Mouse (Mus musculus): ENCODE measurements around the gene Dazap1.
A peak's percentile ranks its signal among the peaks of the same experiment; 100 is the strongest.

The Dazap1 gene

DNA sequence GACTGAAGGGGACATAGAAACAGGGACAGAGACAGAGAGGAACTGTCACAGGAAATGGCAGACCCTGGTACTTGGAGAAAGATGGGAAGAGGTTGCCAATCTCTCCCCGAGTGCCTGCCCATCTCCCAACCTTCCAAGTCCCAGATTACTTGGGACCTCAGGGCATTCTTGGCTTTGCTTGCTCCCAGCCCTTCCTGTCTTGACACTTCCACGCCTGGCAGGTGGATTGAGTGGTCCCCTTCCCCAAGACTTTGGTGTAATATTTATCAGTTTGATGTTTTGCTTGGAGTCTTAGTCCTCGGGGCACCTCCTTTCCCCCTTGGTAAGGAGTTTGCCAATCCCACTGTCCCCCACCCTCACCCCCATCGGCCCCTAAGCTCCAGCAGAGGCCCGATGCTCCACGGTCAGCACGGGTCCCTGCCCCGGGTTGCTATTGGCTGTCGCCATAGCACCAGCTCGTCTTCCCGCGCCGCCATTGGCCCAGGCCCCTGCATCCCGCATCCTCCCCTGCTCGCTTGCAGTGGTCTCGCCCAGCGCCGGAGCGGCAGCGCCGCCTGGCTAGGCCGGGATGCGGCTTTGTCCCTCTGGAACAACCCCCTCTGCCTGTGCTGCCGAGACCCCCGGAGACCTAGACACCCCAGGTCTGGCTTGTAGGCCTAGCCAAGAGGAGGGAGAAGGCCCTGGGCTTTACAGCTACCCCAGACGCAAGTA lies 37.4 kb downstream of the Dazap1 start:
- peak; percentile 42 for DNase-seq (ENCODE audit: low spot score)

DNA sequence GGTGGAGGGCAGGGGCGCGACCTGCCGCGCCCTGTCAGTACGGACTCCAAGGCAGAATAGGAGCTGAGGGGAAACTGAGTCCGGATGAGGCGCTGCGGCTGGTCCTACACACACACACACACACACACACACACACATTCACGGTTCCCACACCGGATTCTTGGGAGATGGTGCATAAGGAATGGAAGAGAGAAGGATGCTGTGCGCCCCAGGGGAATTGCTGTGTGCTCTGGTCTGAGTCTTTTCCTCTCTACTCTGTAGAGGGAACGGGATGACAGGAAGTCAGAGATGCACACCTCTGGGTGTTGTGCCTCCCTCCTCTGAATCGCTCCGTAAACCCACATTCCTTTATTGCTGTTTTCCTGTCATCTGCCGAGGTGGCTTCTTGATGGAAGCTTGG lies 38.0 kb downstream of the Dazap1 start:
- DNase-seq (ENCODE audit: low spot score), result no peak

GRCm38 (mm10) chr10:80299824-80300223 lies 38.5 kb downstream of the Dazap1 start:
- DNase-seq (ENCODE audit: low spot score), result no peak

- DNase-seq (ENCODE audit: low spot score), result no peak
These were observed 39.4 kb downstream of the Dazap1 start for GRCm38 (mm10) chr10:80300672-80301181.

DNA sequence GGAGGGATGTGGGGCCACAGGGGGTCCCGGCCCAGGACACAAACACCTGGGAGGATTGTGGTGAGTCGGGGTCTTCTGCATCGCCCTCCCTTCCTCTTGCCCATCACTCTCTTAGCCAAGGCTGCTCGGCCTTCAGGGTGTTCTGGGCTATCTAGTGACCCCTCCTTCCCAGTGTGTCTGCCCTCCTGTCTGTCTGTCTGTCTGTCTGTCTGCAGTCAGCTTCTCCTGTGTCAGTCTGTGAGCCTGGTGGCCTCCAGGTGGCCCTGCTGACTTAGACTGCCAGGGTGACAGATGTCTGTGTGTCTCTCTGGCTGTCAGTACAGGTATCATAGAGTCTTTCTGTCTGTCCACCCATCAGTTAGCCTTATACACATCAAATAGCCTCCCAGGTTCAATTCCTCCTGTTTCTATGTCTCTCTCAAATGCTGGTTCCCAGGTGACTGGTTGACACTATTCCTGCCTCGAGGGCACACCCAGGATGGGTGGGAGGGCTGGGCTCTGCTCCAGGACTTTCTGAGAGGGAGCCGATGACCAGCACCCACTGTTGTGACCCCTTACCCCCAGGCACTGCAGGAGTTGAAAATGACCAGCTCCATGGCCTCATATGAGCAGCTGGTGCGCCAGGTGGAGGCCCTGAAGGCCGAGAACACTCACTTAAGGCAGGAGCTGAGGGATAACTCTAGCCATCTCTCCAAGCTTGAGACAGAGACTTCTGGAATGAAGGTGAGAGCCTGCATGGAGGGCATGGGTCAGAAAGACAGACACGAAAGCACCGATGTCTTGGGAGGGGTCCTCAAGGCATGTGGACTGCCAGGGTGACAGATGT lies 40.2 kb downstream of the Dazap1 start:
- no peak for DNase-seq (ENCODE audit: low spot score)

GRCm38 (mm10) chr10:80302082-80302355 lies 40.7 kb downstream of the Dazap1 start:
- DNase-seq (ENCODE audit: low spot score), result no peak

GRCm38 (mm10) chr10:80302471-80302881 lies 41.2 kb downstream of the Dazap1 start:
- peak; percentile 65 for DNase-seq (ENCODE audit: low spot score)

GRCm38 (mm10) chr10:80304458-80304857 lies 43.2 kb downstream of the Dazap1 start:
- no peak for DNase-seq (ENCODE audit: low spot score)

DNA sequence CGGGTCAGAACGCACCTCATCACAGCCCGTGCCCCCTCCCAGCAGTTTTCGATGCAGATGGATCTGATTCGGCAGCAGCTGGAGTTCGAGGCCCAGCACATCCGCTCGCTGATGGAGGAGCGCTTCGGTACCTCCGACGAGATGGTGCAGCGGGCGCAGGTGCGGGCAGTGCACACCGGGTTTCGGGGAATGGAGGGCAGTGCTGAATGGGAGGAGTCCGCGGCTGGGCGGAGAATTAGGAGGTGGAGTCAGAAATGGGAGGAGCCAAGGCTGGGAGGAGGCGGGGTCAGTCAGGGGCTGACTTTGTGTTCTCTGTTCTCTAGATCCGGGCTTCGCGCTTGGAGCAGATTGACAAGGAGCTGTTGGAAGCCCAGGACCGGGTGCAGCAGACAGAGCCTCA lies 43.6 kb downstream of the Dazap1 start:
- DNase-seq (ENCODE audit: low spot score), result no peak

DNA sequence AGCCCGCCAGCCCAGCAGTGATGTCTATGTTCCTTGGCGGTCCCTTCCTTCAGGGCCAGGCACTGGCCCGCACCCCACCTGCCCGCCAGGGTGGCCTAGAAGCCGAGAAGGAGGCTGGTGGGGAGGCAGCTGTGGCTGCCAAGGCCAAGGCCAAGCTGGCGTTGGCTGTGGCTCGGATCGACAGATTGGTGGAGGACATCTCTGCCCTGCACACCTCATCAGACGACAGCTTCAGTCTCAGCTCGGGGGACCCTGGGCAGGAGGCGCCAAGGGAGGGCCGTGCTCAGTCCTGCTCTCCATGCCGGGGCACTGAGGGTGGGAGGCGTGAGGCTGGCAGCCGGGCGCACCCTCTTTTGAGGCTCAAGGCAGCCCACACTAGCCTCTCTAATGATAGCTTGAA lies 50.3 kb downstream of the Dazap1 start:
- no peak for DNase-seq (ENCODE audit: low spot score)

DNA sequence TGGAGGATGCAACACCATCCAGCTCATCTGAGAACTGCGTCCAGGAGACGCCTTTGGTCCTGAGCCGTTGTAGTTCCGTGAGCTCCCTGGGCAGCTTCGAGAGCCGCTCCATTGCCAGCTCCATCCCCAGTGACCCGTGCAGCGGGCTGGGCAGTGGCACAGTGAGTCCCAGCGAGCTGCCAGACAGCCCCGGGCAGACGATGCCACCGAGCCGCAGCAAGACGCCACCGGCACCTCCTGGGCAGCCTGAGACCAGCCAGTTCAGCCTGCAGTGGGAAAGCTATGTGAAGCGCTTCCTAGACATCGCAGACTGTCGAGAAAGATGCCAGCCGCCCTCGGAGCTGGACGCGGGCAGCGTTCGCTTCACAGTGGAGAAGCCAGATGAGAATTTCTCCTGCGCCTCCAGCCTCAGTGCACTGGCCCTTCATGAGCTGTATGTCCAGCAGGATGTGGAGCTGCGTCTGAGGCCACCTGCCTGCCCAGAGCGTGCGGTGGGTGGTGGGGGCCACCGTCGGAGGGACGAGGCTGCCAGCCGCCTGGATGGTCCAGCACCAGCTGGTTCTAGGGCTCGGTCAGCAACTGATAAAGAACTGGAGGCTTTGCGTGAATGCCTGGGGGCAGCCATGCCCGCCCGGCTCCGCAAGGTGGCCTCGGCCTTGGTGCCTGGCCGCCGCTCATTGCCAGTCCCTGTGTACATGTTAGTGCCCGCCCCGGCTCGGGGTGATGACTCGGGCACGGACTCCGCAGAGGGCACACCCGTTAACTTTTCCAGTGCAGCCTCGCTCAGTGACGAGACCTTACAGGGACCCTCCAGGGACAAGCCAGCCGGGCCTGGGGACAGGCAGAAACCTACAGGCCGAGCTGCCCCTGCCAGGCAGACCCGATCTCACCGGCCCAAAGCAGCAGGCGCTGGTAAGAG lies 51.6 kb downstream of the Dazap1 start:
- DNase-seq (ENCODE audit: low spot score), result no peak

- no peak for DNase-seq (ENCODE audit: low spot score)
These were observed 52.4 kb downstream of the Dazap1 start for GRCm38 (mm10) chr10:80313627-80314201.

GRCm38 (mm10) chr10:80314494-80315001 lies 53.3 kb downstream of the Dazap1 start:
- no peak for DNase-seq (ENCODE audit: low spot score)

DNA sequence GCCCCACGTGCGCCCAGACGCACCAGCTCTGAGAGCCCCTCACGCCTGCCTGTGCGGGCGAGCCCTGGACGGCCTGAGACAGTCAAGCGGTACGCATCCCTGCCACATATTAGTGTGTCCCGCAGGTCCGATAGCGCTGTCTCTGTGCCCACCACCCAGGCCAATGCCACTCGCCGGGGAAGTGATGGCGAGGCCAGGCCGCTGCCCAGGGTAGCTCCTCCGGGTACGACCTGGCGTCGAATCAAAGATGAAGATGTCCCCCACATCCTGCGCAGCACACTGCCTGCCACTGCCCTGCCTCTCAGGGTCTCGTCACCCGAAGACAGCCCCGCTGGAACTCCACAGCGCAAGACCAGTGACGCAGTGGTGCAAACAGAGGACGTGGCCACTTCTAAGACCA lies 54.0 kb downstream of the Dazap1 start:
- no peak for DNase-seq (ENCODE audit: low spot score)

DNA sequence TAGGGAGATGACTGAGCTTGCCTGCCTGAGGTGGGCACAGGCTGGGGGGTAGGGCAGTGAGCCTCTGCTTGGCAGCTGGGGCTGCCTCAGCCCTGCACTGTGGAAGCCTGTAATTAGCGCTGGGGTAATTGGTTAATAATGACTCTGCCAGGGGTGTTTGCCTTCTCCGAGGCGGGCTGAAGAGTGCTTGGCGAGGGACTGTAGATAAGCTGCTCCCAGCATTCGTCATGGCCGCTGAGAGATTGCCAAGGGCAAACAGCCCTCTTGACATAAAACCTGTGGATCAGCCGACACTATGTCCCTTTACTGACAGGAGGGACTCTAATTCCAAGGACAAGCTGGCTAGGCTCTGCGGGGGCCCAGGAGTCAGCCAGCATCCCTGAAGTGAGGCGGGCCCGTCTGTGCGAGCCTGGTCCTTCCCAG lies 55.1 kb downstream of the Dazap1 start:
- no peak for DNase-seq (ENCODE audit: low spot score)

DNA sequence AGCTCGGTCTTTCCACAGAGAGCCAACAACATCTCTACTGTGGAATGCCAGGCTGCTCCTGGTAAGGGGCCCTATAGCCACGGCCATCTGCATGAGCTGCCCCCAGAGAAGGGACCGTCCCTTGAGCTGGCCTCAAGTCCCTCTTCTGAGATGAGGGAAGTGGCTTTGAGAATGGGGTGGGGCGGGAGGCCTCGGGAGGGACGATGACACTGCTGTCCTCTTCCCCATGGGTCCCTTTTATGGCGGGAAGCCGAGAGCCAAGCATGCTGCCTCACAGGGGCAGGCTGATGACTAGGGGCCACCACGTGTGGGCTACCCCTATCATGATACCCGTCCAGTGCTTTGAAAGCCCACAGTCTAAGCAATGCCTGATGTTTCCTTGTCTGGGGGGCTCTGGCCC lies 55.7 kb downstream of the Dazap1 start:
- DNase-seq (ENCODE audit: low spot score), result no peak

GRCm38 (mm10) chr10:80320340-80320760 lies 59.1 kb downstream of the Dazap1 start, which contains the start of gene 2310011J03Rik:
2310011J03Rik (minus strand) TSS chr10:80320537.
- DNase-seq (ENCODE audit: low spot score), result peak; percentile 90

GRCm38 (mm10) chr10:80321014-80321669 lies 59.9 kb downstream of the Dazap1 start:
- DNase-seq (ENCODE audit: low spot score), result no peak

- no peak for DNase-seq (ENCODE audit: low spot score)
These were observed 60.6 kb downstream of the Dazap1 start for GRCm38 (mm10) chr10:80321670-80322581.

DNA sequence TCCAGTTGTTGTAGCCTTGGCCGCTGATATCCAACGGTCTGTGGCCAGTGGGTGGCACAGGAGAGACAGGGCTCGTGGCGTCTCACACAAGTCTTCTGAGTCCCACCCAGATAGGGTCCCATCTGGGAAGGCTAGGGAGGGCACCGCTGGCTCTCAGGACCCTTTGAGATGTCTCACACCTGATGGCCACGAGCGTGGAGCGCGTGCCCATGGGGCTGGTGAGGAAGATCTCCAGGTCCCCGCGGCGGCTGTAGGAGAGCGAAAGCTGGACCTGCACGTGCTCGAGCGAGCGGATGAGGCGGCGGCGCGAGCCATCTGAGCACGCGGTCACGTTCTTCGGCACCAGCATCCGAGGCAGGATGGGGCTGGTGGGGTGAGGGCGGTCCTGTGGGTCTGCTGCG lies 61.5 kb downstream of the Dazap1 start:
- DNase-seq (ENCODE audit: low spot score), result no peak

All from yolk sac, embryonic 10.5 days (tissue).